Mouse (Mus musculus) heart, adult 9 months (tissue): Measurements from ENCODE around the gene Abhd4.

Experiments
- DNase-seq, 2 experiments: peaks; one replicate each; pipeline ENCODE4 v3.0.0; 2022; ENCODE audit warnings: low spot score in 2 of 2

Abhd4 gene

GRCm38 (mm10) chr14:54276446-54276845 is 22.5 kb downstream of the Abhd4 start:
- DNase-seq = no peak

- no peak for DNase-seq
These were observed 30.9 kb downstream of the Abhd4 start, which contains the start of gene Olfr49 for GRCm38 (mm10) chr14:54284839-54285238. Olfr49 (minus strand) TSS chr14:54284939.

DNA sequence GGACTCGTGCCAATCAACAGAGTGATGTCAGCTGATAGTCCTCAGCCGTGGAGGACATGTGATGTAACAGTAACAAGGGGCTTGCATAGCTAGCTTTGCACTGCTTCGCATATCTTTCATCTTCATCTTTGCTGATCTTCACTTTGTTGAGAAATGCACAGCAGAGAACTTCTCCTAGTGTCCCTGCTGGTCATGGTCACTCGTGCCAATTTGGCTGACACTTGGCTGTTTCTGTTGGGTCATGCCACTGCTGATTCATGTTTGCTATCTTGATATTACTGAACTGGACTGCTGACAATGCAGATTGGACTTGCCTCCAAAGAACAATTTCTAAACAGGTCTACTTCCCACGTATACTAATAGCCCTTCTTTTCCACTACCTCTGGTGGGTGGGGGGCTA is 46.1 kb downstream of the Abhd4 start:
- DNase-seq = no peak

DNA sequence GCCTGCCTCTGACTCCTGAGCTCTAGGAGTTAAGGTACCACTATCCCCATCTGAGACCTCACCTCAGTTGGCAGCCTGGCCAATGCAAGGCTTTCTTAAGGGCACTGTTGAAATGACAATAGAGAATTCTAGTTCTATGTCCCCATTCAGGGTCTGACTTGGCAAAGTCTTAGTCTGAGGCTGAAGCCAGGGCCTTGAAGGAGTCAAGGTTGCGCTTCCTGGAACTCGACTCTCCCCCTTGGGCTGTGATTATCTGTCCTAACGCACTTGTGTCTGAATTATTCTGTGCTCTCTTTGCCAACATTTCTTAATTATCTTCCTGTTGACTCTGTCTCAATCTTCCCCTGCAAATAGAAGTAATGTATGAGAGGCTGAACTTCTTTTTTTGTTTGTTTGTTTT is 46.7 kb downstream of the Abhd4 start:
- DNase-seq = no peak

- no peak for DNase-seq
These were observed 57.8 kb downstream of the Abhd4 start for GRCm38 (mm10) chr14:54311763-54312162.
